Mouse (Mus musculus): ENCODE data around the gene Plekhm3. TPM values are rescaled to one million over a fixed set of nuclear protein-coding genes. Genes with fewer than 3 reads are reported as not detected.

The Plekhm3 gene
- polyA plus RNA-seq, 1 experiment from 2014 or later = 3.9 TPM

DNA sequence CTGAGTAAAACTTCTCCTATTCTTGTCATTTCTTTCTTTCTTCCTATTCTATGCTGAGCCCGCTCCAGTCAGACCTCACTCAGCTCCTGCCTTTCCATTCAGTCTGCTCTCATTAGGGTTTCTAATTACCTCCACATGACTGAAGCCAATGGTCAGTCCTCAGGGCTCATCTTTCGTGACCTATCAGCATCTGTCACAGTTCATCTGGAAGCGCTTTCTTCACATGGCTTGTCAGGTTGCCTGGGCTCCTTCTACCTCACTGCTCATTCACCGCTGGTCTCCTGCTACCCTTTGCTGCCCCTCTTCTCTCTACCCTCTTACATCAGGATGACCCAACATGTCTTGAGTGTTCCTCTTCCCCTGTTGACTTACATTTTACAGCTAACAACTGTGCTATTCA, 65.3 kb downstream of the Plekhm3 start:
- Histone ChIP-seq H3K36me3 (ENCODE audit: control insufficient read depth, insufficient read depth, low read length) (no peaks in the 10 kb centered on the region), H3K9me3 (ENCODE audit: control insufficient read depth, low read length) (no peaks in the 10 kb centered on the region), H3K4me1 (ENCODE audit: control insufficient read depth, insufficient read depth, low read length) (no peaks in the 10 kb centered on the region), H3K4me2 (ENCODE audit: low read depth, low read length) (no peak overlapping the region), H3K4me3 (ENCODE audit: low read length) (no peak overlapping the region), H3K27me3 (replicated peaks; ENCODE audit: control insufficient read depth, insufficient read depth, low read length) (no peaks in the 10 kb centered on the region), H3K27ac (ENCODE audit: low read length) (no peak overlapping the region), H3K9ac (ENCODE audit: low read depth, low read length) (no peak overlapping the region)
- 83% methylated on average over 4 of the region's 4 CpGs for WGBS
- ATAC-seq = no peak

- Histone ChIP-seq H3K27me3 (replicated peaks; ENCODE audit: control insufficient read depth, insufficient read depth, low read length) (no peaks in the 10 kb centered on the region), H3K4me2 (ENCODE audit: low read depth, low read length) (no peak overlapping the region), H3K4me1 (ENCODE audit: control insufficient read depth, insufficient read depth, low read length) (peaks cover 9% of the 10 kb centered on the region; the same call in 1 of the 2 replicates), H3K4me3 (ENCODE audit: low read length) (no peak overlapping the region), H3K27ac (ENCODE audit: low read length) (no peak overlapping the region), H3K9ac (ENCODE audit: low read depth, low read length) (no peak overlapping the region), H3K9me3 (ENCODE audit: control insufficient read depth, low read length) (no peaks in the 10 kb centered on the region), H3K36me3 (ENCODE audit: control insufficient read depth, insufficient read depth, low read length) (no peaks in the 10 kb centered on the region)
- WGBS = 78% methylated on average over 2 of the region's 2 CpGs
- ATAC-seq = no peak
These were observed 69.0 kb downstream of the Plekhm3 start for GRCm38 (mm10) chr1:64887502-64888203.

DNA sequence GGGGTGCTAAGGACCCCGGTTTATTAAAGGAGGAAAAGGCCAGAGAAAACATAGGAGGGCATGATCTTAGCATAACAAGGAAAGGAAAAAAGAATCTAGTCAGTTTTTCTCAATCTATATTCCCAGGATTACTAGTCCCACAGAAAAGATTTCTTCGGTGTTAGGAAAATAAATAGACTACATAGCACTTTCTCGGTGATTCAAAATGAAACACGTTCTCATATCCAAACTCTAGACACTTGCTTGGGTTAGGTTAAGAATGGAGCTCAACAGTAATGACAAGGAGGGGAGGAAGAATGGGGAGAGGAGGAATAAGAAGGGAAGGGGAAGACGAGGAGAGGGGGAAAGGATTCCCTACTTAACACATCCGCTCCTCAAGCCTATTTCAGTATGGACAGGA, 69.9 kb downstream of the Plekhm3 start:
- H3K9me3 ChIP-seq (ENCODE audit: control insufficient read depth, low read length) = no peaks in the 10 kb centered on the region
- ATAC-seq = no peak
- peaks cover 9% of the 10 kb centered on the region; the same call in 1 of the 2 replicates for H3K4me1 ChIP-seq (ENCODE audit: control insufficient read depth, insufficient read depth, low read length)
- H3K27ac ChIP-seq (ENCODE audit: low read length) = no peak overlapping the region
- H3K4me3 ChIP-seq (ENCODE audit: low read length) = no peak overlapping the region
- no peaks in the 10 kb centered on the region for H3K27me3 ChIP-seq (replicated peaks; ENCODE audit: control insufficient read depth, insufficient read depth, low read length)
- no peak overlapping the region for H3K4me2 ChIP-seq (ENCODE audit: low read depth, low read length)
- no peaks in the 10 kb centered on the region for H3K36me3 ChIP-seq (ENCODE audit: control insufficient read depth, insufficient read depth, low read length)
- no peak overlapping the region for H3K9ac ChIP-seq (ENCODE audit: low read depth, low read length)
- WGBS = 93% methylated on average over 6 of the region's 6 CpGs

- Histone ChIP-seq H3K27me3 (replicated peaks; ENCODE audit: control insufficient read depth, insufficient read depth, low read length) (no peaks in the 10 kb centered on the region), H3K9ac (ENCODE audit: low read depth, low read length) (no peak overlapping the region), H3K4me3 (ENCODE audit: low read length) (no peak overlapping the region), H3K9me3 (ENCODE audit: control insufficient read depth, low read length) (no peaks in the 10 kb centered on the region), H3K27ac (ENCODE audit: low read length) (no peak overlapping the region), H3K4me1 (ENCODE audit: control insufficient read depth, insufficient read depth, low read length) (peaks cover 9% of the 10 kb centered on the region), H3K36me3 (ENCODE audit: control insufficient read depth, insufficient read depth, low read length) (no peaks in the 10 kb centered on the region), H3K4me2 (ENCODE audit: low read depth, low read length) (no peak overlapping the region)
- ATAC-seq = no peak
- 56% methylated on average over 3 of the region's 3 CpGs for WGBS
These were observed 71.3 kb downstream of the Plekhm3 start for GRCm38 (mm10) chr1:64885328-64885727.

GRCm38 (mm10) chr1:64884007-64884406, 72.6 kb downstream of the Plekhm3 start:
- H3K9ac ChIP-seq (ENCODE audit: low read depth, low read length) = no peak overlapping the region

DNA sequence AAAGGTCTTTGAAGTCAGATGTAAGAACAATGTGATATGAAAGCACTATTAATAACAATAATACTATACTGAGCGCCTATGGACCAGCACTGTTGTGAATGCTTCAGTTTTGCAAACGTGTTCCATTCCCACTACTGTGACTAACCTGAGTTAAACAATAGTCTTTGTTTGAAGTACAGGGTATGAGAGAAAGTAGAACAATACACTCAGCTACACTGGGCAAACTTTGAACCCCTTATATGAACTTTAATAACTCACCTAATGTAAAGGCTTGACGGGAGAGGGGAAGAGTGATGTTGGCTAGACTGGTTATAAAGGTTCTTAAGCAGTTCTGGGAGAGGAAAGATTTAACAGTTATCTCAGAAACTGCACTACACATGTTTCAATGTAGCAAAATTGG, 76.0 kb downstream of the Plekhm3 start:
- H3K36me3 ChIP-seq (ENCODE audit: control insufficient read depth, insufficient read depth, low read length) = no peaks in the 10 kb centered on the region
- 53% methylated on average over 3 of the region's 3 CpGs for WGBS
- H3K4me3 ChIP-seq (ENCODE audit: low read length) = no peak overlapping the region
- no peak overlapping the region for H3K27ac ChIP-seq (ENCODE audit: low read length)
- ATAC-seq = 0 out of 2 replicates have a peak, but pooled peaks have one; percentile 32
- no peak overlapping the region for H3K4me2 ChIP-seq (ENCODE audit: low read depth, low read length)
- no peaks in the 10 kb centered on the region for H3K27me3 ChIP-seq (replicated peaks; ENCODE audit: control insufficient read depth, insufficient read depth, low read length)
- H3K9me3 ChIP-seq (ENCODE audit: control insufficient read depth, low read length) = no peaks in the 10 kb centered on the region
- peaks cover 19% of the 10 kb centered on the region for H3K4me1 ChIP-seq (ENCODE audit: control insufficient read depth, insufficient read depth, low read length)
- H3K9ac ChIP-seq (ENCODE audit: low read depth, low read length) = no peak overlapping the region

More at GRCm38 (mm10) chr1:64884007-64884406, 72.6 kb downstream of the Plekhm3 start:
- Histone ChIP-seq H3K36me3 (ENCODE audit: control insufficient read depth, insufficient read depth, low read length) (no peaks in the 10 kb centered on the region), H3K27me3 (replicated peaks; ENCODE audit: control insufficient read depth, insufficient read depth, low read length) (no peaks in the 10 kb centered on the region), H3K4me1 (ENCODE audit: control insufficient read depth, insufficient read depth, low read length) (peaks cover 16% of the 10 kb centered on the region), H3K4me3 (ENCODE audit: low read length) (no peak overlapping the region), H3K27ac (ENCODE audit: low read length) (no peak overlapping the region), H3K9me3 (ENCODE audit: control insufficient read depth, low read length) (no peaks in the 10 kb centered on the region), H3K4me2 (ENCODE audit: low read depth, low read length) (no peak overlapping the region)
- ATAC-seq = no peak
- 28% methylated on average over 6 of the region's 6 CpGs for WGBS

DNA sequence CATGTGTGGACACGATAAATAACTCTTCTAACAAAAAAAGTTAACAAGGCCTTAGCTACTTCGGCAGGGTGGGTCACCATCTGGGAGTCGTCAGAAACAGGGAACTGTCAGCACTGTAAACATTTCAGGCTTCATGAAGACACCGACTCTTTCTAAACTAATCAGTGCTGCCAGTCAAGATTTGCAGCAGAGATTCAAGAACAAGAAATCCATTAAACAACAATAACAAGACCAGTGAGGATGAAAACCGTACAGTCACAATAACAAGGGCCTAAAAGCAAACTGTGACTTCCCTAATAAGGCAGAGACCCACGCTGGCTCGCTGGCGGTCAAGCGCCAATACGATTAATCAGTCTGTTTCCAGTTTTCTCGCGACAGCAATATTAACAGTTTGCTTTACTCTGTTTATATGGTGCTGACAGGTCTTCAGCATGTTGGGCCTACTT, 77.8 kb downstream of the Plekhm3 start:
- no peak overlapping the region for H3K4me3 ChIP-seq (ENCODE audit: low read length)
- H3K27me3 ChIP-seq (replicated peaks; ENCODE audit: control insufficient read depth, insufficient read depth, low read length) = no peaks in the 10 kb centered on the region
- H3K36me3 ChIP-seq (ENCODE audit: control insufficient read depth, insufficient read depth, low read length) = no peaks in the 10 kb centered on the region
- H3K27ac ChIP-seq (ENCODE audit: low read length) = peak overlapping the region; percentile 22; the same call in 1 of the 2 replicates
- H3K9ac ChIP-seq (ENCODE audit: low read depth, low read length) = no peak overlapping the region
- H3K4me2 ChIP-seq (ENCODE audit: low read depth, low read length) = no peak overlapping the region
- ATAC-seq = peak; percentile 35; the same call in 1 of the 2 replicates
- peaks cover 10% of the 10 kb centered on the region for H3K4me1 ChIP-seq (ENCODE audit: control insufficient read depth, insufficient read depth, low read length)
- no peaks in the 10 kb centered on the region for H3K9me3 ChIP-seq (ENCODE audit: control insufficient read depth, low read length)
- WGBS = 40% methylated on average over 12 of the region's 12 CpGs

GRCm38 (mm10) chr1:64876276-64876675, 80.3 kb downstream of the Plekhm3 start:
- Histone ChIP-seq H3K4me2 (ENCODE audit: low read depth, low read length) (no peak overlapping the region), H3K4me3 (ENCODE audit: low read length) (no peak overlapping the region), H3K9ac (ENCODE audit: low read depth, low read length) (no peak overlapping the region), H3K36me3 (ENCODE audit: control insufficient read depth, insufficient read depth, low read length) (no peaks in the 10 kb centered on the region), H3K27ac (ENCODE audit: low read length) (no peak overlapping the region), H3K4me1 (ENCODE audit: control insufficient read depth, insufficient read depth, low read length) (peaks cover 10% of the 10 kb centered on the region), H3K27me3 (replicated peaks; ENCODE audit: control insufficient read depth, insufficient read depth, low read length) (no peaks in the 10 kb centered on the region), H3K9me3 (ENCODE audit: control insufficient read depth, low read length) (no peaks in the 10 kb centered on the region)
- ATAC-seq = peak; percentile 66; the same call in 1 of the 2 replicates
- 61% methylated on average over 3 of the region's 3 CpGs for WGBS

- no peaks in the 10 kb centered on the region for H3K9me3 ChIP-seq (ENCODE audit: control insufficient read depth, low read length)
- H3K4me3 ChIP-seq (ENCODE audit: low read length) = no peak overlapping the region
- no peak overlapping the region for H3K9ac ChIP-seq (ENCODE audit: low read depth, low read length)
- H3K4me1 ChIP-seq (ENCODE audit: control insufficient read depth, insufficient read depth, low read length) = peaks cover 10% of the 10 kb centered on the region
- H3K4me2 ChIP-seq (ENCODE audit: low read depth, low read length) = no peak overlapping the region
- no peak overlapping the region for H3K27ac ChIP-seq (ENCODE audit: low read length)
- H3K36me3 ChIP-seq (ENCODE audit: control insufficient read depth, insufficient read depth, low read length) = no peaks in the 10 kb centered on the region
- no peak for ATAC-seq
- WGBS = 70% methylated on average over 5 of the region's 5 CpGs
- H3K27me3 ChIP-seq (replicated peaks; ENCODE audit: control insufficient read depth, insufficient read depth, low read length) = no peaks in the 10 kb centered on the region
These were observed 80.9 kb downstream of the Plekhm3 start for GRCm38 (mm10) chr1:64875712-64876111.
